Mouse (Mus musculus) testis, postnatal 14 days (tissue): ENCODE results near the gene Scn9a.

Experiments
- DNase-seq: peaks from one replicate; pipeline ENCODE4 v3.0.0; 2021; ENCODE audit warnings: low spot score

Scn9a gene

DNA sequence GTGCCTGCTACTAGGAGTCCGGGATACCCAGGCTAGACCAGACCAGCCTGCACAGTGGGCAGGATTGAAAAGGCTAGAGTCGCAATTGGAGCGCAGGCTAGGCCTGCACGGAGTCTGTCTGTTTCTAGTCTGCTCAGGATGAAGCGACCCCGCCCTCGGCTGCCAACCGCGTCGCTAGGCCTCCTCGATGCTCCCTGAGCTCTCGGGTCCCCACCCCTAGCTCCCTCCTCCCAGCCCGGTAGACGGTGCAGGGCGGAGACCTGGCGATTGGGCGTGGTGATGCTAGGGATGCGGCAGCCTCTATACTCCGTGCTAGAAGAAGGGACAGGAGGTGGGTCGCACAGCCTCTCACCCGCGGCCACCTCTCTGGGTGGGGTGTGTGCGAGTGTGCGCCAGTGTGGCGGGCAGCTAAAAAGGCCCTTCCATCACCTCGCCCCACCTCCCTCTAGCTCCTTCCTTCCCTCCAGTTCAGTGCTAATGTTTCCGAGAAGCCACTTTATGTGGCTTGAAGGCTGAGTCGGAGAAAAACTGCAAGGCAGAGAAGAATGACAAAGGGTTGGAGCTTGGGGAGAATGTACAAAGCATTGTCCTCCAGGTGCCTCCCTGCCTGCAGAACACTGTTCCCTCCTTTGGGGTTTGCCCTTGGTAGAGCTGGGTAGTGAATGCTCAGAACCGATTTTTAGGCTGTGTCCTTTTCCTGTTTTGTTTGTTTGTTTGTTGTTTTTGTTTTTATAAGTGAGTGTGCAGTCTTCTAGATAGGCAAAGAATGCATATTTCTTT lies at the start of gene Scn9a:
Gene Scn9a, minus strand, starts transcription at position 383 of the 780 bp plus-strand sequence.
- peak; percentile 8 for DNase-seq

DNA sequence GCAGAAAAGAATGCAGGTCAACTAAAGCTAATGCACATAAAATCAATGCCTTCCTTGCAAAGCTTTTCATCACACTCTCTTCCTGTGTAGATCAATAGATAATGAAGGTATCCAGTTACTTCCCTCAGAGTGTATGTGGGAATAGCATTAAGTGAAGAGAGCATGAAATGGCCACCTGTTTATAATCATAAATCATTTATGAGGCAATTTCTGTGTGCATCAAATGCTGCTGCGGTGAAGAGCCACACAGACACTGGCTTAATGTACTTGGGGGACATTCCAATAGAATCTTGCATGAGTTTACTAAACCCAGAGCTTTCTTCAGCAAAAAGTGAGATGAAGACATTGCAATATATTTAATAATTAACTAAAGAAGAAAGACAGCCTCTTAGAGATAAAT lies 27.2 kb upstream of the Scn9a start:
- no peak for DNase-seq

DNA sequence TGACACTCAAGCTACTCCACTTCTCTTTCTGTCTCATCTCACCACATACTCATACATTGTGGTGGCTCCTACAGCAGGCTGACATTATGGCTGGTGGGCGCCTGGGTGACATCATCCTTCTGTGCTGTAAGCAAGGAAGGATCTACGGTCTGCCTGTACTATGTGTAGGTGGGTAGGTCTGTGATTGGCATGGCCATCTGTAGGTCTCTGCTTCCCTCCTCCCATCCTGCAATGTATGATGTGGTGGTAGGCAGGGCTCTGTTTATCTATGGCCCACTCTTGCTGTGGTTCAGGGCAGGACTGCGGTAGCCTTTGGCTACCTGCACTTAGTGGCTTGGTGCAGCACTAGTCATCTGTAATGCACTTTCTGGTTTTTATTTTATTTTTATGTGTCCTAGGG lies 21.7 kb upstream of the Scn9a start:
- no peak for DNase-seq

- no peak for DNase-seq
These were observed 20.7 kb upstream of the Scn9a start for GRCm38 (mm10) chr2:66655431-66655830.

DNA sequence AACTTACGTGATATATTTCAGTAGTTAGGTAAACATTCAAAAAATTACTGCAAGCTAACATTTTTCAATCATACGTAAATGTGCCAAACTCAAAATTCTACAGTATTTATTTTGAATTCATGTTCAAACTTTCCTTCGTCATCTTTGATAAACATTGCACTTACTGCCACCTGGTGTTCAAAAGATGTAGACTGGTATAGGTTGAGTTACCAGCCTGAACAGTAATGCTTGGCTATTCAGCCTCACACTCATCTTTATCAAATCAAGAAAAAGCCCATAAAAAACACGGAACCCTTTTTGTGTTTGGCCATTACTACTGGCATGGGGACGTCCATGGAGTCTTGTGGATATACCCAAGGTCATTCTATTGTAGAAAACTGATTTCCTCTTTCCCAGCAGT lies 9.6 kb upstream of the Scn9a start:
- no peak for DNase-seq

DNA sequence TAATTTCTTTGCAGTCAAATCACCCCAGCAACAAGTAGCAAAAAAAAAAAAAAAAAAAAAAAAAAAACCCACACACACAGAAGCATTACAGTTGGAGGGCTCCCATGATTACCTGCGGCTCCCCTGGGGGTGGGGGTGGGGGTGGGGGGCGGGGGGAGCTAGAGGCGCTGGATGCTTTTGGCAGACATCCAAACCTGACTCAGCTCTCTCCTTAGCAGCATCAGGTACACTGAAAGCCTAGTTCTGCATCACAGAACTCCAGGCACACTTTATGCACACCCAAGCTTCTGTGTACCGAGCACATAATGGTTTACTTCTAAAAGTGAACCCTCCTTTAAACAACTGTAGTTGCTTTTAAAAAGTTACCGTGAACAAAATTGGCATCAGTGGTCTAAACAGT lies 2.0 kb downstream of the Scn9a start:
- no peak for DNase-seq

DNA sequence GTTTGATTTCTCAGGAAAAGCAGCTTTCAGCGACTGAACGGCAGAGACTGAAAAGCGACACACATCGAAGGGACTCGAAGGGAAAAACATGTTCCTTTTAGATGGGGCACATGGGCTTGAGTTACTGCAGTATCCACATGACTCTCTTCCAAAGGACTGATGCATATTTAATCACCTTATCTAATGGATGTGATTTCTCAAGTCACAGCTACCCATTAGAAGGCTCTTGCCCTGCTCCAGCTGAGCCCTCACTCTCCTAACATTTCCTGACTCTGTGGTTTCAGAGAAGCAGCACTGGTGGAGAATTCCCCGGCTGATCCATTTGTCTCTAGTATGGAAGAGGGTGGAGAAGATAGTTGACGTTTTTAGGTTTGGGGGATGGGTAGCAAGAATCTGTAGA lies 23.7 kb downstream of the Scn9a start:
- no peak for DNase-seq

DNA sequence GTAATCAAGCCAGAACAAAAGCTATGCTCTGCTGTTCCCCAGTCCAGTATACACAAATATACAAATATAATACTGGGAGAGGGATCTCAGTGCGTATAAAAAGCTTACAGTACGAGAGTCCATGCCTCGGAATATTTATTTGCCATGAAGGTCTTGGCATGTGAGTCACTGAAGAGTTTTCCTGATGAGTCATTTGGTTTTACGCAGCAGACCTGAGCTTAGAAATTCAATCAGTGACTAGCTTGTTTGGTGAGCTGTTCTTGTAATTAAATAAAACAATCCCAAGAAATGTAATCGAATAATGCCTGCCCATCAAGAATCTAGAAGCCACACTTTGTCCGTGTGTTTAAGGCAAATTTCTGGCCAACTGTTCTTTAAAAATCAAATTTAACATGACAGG lies 37.4 kb downstream of the Scn9a start:
- DNase-seq: no peak

GRCm38 (mm10) chr2:66596145-66596544 lies 38.6 kb downstream of the Scn9a start:
- DNase-seq: no peak

GRCm38 (mm10) chr2:66590151-66590550 lies 44.6 kb downstream of the Scn9a start:
- DNase-seq: no peak

DNA sequence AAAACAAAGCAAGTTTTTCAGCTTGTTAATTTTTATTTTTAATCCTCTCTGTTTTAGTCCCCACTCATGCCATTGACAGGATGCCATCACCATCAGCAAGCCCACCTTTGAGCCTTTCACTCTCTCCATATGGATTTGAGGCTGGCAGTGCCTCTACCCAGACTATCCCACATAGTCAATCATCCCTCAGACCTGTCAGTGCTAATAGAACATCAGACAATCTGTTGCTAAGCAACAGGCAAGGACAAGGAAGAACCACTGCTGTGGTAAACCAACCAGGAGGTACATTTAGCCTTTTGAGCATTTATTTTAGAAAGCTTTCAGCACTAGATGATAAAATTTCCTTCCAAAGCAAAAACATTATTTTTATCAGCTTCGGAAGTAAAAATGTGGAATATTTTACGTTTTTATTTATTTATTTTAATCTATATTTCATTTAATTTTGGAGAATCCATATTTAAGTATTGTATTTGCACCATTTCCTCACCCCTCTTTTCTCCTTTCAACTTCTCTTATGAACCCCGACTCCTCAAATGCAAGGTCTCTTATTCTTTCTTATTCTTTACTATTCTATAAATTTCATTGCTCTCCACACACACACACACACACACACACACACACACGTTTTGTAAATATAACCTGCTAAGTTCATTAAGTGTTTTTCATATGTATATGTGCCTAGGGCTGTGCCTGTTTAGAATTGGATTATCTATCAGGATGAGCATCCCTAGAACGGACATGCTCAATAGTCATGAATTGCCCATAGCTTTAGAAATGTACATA lies 54.5 kb downstream of the Scn9a start:
- no peak for DNase-seq

GRCm38 (mm10) chr2:66548254-66548653 lies 86.5 kb downstream of the Scn9a start:
- DNase-seq: no peak

GRCm38 (mm10) chr2:66519966-66520365 lies 114.8 kb downstream of the Scn9a start:
- no peak for DNase-seq

DNA sequence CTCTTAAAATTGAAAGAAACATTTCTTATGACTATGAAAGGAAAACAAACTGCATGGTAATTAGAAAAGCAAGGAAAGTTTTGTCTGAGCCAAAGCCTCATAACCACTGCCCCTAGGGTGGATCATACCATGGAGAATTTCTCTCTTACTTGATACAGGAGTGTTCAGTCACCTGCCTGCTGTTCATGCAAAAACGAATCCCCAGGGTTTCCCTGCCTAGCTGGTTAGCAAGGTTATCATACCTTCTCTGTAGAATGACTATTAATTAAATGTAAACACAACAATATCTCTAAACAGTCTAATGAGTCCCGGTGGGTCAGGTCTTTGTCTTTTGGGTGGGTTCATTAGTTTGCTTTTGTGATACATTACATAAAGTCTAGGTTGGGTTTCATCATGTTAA lies 123.3 kb downstream of the Scn9a start:
- no peak for DNase-seq

- DNase-seq: no peak
These were observed 126.7 kb downstream of the Scn9a start for GRCm38 (mm10) chr2:66508032-66508431.

DNA sequence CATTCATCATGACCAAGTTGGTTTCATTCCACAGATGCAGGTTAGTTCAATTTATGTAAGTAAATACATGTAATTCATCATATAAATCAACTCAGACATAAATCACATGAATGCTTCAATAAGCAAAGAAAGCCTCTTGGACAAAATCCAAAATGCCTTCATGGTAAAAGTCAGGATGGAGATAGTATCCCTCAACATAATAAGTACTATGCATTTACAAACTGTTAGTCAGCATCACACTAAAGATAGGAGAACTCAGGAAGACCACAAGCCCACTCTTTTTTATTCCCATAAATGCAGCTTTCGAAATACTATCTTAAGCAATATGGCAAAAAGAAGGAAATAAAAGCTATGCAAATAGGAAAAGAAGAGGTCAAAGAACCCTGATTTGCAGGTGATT lies 127.1 kb downstream of the Scn9a start:
- no peak for DNase-seq

- no peak for DNase-seq
These were observed 132.6 kb downstream of the Scn9a start for GRCm38 (mm10) chr2:66502158-66502557.

DNA sequence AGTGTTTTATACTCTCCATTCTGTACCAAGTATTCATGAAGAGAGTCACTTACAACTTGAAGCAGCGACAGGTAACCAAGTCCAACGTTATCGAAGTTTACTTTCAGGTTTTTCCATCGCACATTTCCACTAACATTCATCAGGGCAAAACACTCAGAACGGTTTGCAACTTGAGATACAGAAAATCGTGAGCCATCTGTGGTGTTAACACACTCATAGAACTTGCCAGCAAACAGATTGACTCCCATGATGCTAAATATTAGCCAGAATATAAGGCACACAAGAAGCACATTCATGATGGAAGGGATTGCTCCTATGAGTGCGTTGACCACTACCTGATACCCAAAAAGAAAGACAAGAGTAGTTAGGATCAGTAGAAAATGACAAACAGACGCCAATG lies 140.2 kb downstream of the Scn9a start:
- no peak for DNase-seq

DNA sequence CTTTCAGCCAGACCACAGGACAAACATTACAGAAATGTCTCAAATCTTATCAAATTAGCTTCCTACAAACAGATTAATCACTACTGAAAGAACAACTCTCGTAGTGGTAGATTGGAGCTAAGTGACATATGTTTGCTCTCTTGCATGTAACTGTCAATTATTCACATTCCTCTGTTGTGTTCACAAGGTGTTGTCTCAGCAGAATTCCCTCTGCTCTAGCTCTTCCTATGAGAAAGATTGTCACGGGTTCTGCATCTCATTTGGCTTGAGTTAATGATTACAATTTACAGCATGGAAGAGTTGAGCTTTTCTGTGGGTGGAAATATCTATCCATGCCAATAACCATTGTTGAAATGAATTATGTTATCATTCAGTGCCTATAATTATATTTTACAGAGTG lies 156.4 kb downstream of the Scn9a start:
- DNase-seq: no peak

- no peak for DNase-seq
These were observed 161.5 kb downstream of the Scn9a start for GRCm38 (mm10) chr2:66473181-66473822.

DNA sequence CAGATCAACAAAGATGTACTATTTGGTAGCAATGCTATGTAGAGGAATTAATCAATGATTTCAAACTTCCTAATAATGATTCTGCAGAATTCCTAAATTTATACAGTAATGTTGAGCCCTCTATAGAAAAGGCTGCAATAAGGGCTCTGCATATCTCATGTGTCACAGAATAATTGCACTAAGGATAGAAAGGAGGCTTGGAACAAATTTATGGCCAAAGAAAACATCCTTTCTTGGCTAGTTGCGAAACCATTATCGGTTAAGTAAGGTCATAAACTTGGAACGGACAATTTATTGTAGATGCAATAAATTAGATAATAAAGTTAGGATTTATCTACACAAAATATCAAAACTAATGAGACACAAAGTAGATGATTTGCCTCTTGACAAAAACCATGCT lies 169.3 kb downstream of the Scn9a start:
- DNase-seq: no peak

DNA sequence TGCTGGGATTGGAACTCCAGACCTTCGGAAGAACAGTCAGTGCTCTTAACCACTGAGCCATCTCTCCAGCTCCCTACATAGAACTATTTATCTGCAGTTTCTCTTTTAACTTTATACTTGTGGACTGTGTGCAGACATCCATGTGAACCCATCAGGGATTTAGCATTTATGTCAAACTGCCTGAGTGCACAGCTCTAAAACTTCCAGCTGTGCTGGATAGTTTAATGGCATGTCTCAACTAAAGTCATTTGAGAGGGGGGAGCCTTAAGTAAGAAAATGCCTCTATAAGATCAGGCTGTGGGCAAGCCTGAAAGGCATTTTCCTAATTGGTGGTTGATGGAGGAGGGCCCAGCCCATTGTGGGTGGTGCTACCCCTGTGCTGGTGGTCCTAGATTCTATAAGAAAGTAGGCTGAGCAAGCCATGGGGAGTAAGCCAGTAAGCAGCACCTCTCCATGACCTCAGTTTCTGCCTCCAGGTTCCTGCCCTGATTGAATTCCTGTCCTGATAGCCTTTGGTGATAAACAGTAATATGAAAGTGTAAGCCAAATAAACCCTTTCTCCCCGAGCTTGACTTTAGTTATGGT lies 169.8 kb downstream of the Scn9a start:
- DNase-seq: no peak

DNA sequence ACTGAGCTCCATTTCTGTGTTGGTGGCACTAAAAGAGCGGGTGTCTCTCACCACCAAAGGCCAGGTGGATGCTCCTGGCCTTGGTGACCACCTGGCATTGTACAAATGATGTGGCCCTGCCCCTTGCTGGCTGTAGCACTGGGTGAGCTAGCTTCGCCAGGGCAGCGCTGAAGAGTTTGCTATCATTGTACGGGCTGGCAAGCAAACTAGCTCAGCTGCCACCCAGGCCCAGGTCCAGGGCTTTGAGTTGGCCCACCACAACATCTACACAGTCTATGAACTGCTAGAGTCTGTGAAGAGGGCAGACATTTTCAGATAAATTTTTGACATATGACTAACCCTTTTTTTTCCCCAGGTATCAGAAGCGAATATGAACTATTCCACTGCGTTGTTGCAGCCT lies 170.8 kb downstream of the Scn9a start:
- no peak for DNase-seq
